Mouse (Mus musculus) ES-E14 (cell line): ENCODE measurements at regions not wholly inside any gene's neighbourhood (a gene's known extent, or its start where the extent isn't known, plus 50 kb on each side); places are given as distances from the start of the nearest gene placed in this dataset.

Experiments used
- CHD2 ChIP-seq: IDR thresholded peaks from 2 replicates; pipeline ENCODE4 v1.6.1; 2014; ENCODE audit warnings: mild to moderate bottlenecking, low read depth, low read length, inconsistent platforms
- HCFC1 ChIP-seq: IDR thresholded peaks from 2 replicates; pipeline ENCODE4 v1.6.1; 2012; ENCODE audit warnings: low read length, inconsistent platforms, borderline replicate concordance; ENCODE audit not compliant: insufficient read depth
- ZC3H11A ChIP-seq: IDR thresholded peaks from 2 replicates; pipeline ENCODE4 v1.6.1; 2012; ENCODE audit warnings: low read depth, mild to moderate bottlenecking, inconsistent platforms, low read length, borderline replicate concordance

- TF ChIP-seq CHD2 (no peak), HCFC1 (no peak), ZC3H11A (no peak)
Measured at GRCm38 (mm10) chr19:54202456-54202855, 158.5 kb downstream of the Adra2a start.
